Mouse (Mus musculus) kidney, adult 2 months (tissue): ENCODE measurements at regions not wholly inside any gene's neighbourhood (a gene's known extent, or its start where the extent isn't known, plus 50 kb on each side); places are given as distances from the start of the nearest gene placed in this dataset.

Experiments
- DNase-seq: peaks from one replicate; pipeline ENCODE4 v3.0.0; 2021
- H3K27ac ChIP-seq: fragments of 200-500 bp; 2 replicates; pipeline ENCODE4 v1.5.1; 2012; ENCODE audit warnings: low read depth, low read length, control low read depth, inconsistent platforms; ENCODE audit not compliant: insufficient read depth
- H3K27me3 ChIP-seq: fragments of 200-500 bp; replicated peaks from 2 replicates; pipeline ENCODE4 v1.6.1; 2012; ENCODE audit warnings: mild to moderate bottlenecking, moderate library complexity, low read length, inconsistent platforms; ENCODE audit not compliant: control insufficient read depth, insufficient read depth
- H3K36me3 ChIP-seq: fragments of 200-500 bp; 2 replicates; pipeline ENCODE4 v1.6.1; 2012; ENCODE audit warnings: mild to moderate bottlenecking, moderate library complexity, low read length, inconsistent platforms; ENCODE audit not compliant: control insufficient read depth, insufficient read depth
- H3K4me1 ChIP-seq: fragments of 200-500 bp; 2 replicates; pipeline ENCODE4 v1.6.1; 2011; ENCODE audit warnings: low read length; ENCODE audit not compliant: control insufficient read depth, insufficient read depth
- H3K4me3 ChIP-seq: fragments of 200-500 bp; 2 replicates; pipeline ENCODE4 v1.5.1; 2011; ENCODE audit warnings: mild to moderate bottlenecking, low read depth, low read length, control low read depth; ENCODE audit not compliant: insufficient read depth
- CTCF ChIP-seq: fragments of 200-500 bp; conservative IDR thresholded peaks from 2 replicates; pipeline ENCODE4 v1.5.1; 2011; ENCODE audit warnings: low read depth, mild to moderate bottlenecking, control low read depth, low read length, moderate library complexity, mixed read lengths; ENCODE audit not compliant: insufficient read depth, insufficient read length
- POLR2A ChIP-seq: fragments of 200-500 bp; IDR thresholded peaks from one replicate; pipeline ENCODE4 v1.6.1; 2011; ENCODE audit warnings: low read depth, low read length, control low read depth
- WGBS: fragments of 180-500 bp; shearing (Covaris S2); methylation state at CpG from one replicate; pipeline ENCODE4 v1.1.7; 2018; 5-methylcytosine and 5-hydroxymethylcytosine counted together

- DNase-seq, result no peak
- no peaks in the 10 kb centered on the region for H3K36me3 ChIP-seq
- H3K4me3 ChIP-seq, result no peak overlapping the region
- no peak overlapping the region for H3K27ac ChIP-seq
- H3K27me3 ChIP-seq, result no peaks in the 10 kb centered on the region
- no peaks in the 10 kb centered on the region for H3K4me1 ChIP-seq
- TF ChIP-seq CTCF (no peak), POLR2A (no peak)
- 81% methylated on average over 11 of the region's 11 CpGs for WGBS
Observed at GRCm38 (mm10) chr6:49769904-49770720, 52.4 kb upstream of the Npy start.
